Mouse (Mus musculus) embryonic facial prominence, embryonic 14.5 days (tissue): ENCODE results near the gene H2-Oa. TPM values are rescaled to one million over a fixed set of nuclear protein-coding genes. Genes with fewer than 3 reads are reported as not detected.

ENCODE experiments used
- ATAC-seq: fragments of 200-750 bp; cut with Nextera tagmentation; 2 replicates; pipeline ENCODE4 v1.8.0; 2017; ENCODE audit warnings: low read depth, moderate number of reproducible peaks, moderate TSS enrichment
- DNase-seq: peaks from one replicate; pipeline ENCODE4 v3.0.0-alpha.2; 2015; ENCODE audit warnings: low spot score
- H3K27ac ChIP-seq: fragments of 300-500 bp; sonication (generic); replicated peaks from 2 replicates; pipeline ENCODE4 v1.5.1; 2014; ENCODE audit warnings: low read depth, mild to moderate bottlenecking, low read length, moderate library complexity
- H3K27me3 ChIP-seq: fragments of 300-500 bp; sonication (generic); replicated peaks from 2 replicates; pipeline ENCODE4 v1.6.1; 2014; ENCODE audit warnings: low read length; ENCODE audit not compliant: control insufficient read depth, insufficient read depth
- H3K36me3 ChIP-seq: fragments of 300-500 bp; sonication (generic); 2 replicates; pipeline ENCODE4 v1.6.1; 2014; ENCODE audit warnings: low read length, mixed read lengths; ENCODE audit not compliant: control insufficient read depth, insufficient read depth
- H3K4me1 ChIP-seq: fragments of 300-500 bp; sonication (generic); 2 replicates; pipeline ENCODE4 v1.6.1; 2014; ENCODE audit warnings: antibody characterized with exemption, low read length; ENCODE audit not compliant: control insufficient read depth, insufficient read depth
- H3K4me2 ChIP-seq: fragments of 300-500 bp; sonication (generic); 2 replicates; pipeline ENCODE4 v1.6.1; 2014; ENCODE audit warnings: low read depth, mild to moderate bottlenecking, low read length, moderate library complexity, mixed read lengths
- H3K4me3 ChIP-seq: fragments of 300-500 bp; sonication (generic); 2 replicates; pipeline ENCODE4 v1.5.1; 2014; ENCODE audit warnings: low read depth, mild to moderate bottlenecking, low read length
- H3K9ac ChIP-seq: fragments of 300-500 bp; sonication (generic); 2 replicates; pipeline ENCODE4 v1.6.1; 2014; ENCODE audit warnings: low read depth, mild to moderate bottlenecking, low read length, moderate library complexity, mixed read lengths
- H3K9me3 ChIP-seq: fragments of 300-500 bp; sonication (generic); 2 replicates; pipeline ENCODE4 v1.6.1; 2016; ENCODE audit warnings: low read length; ENCODE audit not compliant: control insufficient read depth
- WGBS: fragments of 180-500 bp; shearing (Covaris S2); extraction: QIAGEN DNeasy Blood & Tissue Kit; methylation state at CpG from one replicate; pipeline ENCODE4 v1.1.7; 2014; 5-methylcytosine and 5-hydroxymethylcytosine counted together
- polyA plus RNA-seq: library from polyadenylated mRNA; unstranded; fragments of >200 nt; fragmentation: Nextera tagmentation; extraction: Ambion mirVana; gene quantifications from 2 replicates; pipeline ENCODE4 v1.2.1, GENCODE M21; 2014

Gene H2-Oa
- 0.36 and 0.76 TPM in 2 replicates for polyA plus RNA-seq

GRCm38 (mm10) chr17:34092197-34092875 lies at the start of gene H2-Oa:
Gene H2-Oa (plus strand): TSS chr17:34092340.
- Histone ChIP-seq H3K4me2 (no peak within 1 kb of the TSS), H3K4me1 (no peaks in the 10 kb centered on the region), H3K9me3 (no peaks in the 10 kb centered on the region), H3K27ac (no peak within 1 kb of the TSS), H3K27me3 (no peaks in the 10 kb centered on the region), H3K36me3 (no peaks in the 10 kb centered on the region), H3K9ac (no peak within 1 kb of the TSS), H3K4me3 (no peak within 1 kb of the TSS)
- 40% methylated on average over 11 of the region's 11 CpGs for WGBS
- no peak for ATAC-seq
- DNase-seq = no peak

- H3K9me3 ChIP-seq = peaks cover 12% of the 10 kb centered on the region; the same call in 1 of the 2 replicates
- no peaks in the 10 kb centered on the region; the same call in 1 of the 2 replicates for H3K4me1 ChIP-seq
- DNase-seq = no peak
- H3K4me3 ChIP-seq = no peak overlapping the region
- H3K36me3 ChIP-seq = no peaks in the 10 kb centered on the region
- H3K4me2 ChIP-seq = no peak overlapping the region
- no peak overlapping the region for H3K27ac ChIP-seq
- ATAC-seq = no peak
- 76% methylated on average over 14 of the region's 14 CpGs for WGBS
- no peak overlapping the region for H3K9ac ChIP-seq
- no peaks in the 10 kb centered on the region for H3K27me3 ChIP-seq
These were observed 46.2 kb upstream of the H2-Oa start for GRCm38 (mm10) chr17:34045941-34046340.

- ATAC-seq = no peak
- Histone ChIP-seq H3K27me3 (no peaks in the 10 kb centered on the region), H3K27ac (no peak overlapping the region), H3K9ac (no peak overlapping the region), H3K4me3 (no peak overlapping the region), H3K4me1 (no peaks in the 10 kb centered on the region), H3K9me3 (peaks cover 12% of the 10 kb centered on the region; the same call in 1 of the 2 replicates), H3K36me3 (no peaks in the 10 kb centered on the region), H3K4me2 (no peak overlapping the region)
- DNase-seq = no peak
- 91% methylated on average over 5 of the region's 5 CpGs for WGBS
These were observed 44.6 kb upstream of the H2-Oa start for GRCm38 (mm10) chr17:34047404-34048050.

- H3K27ac ChIP-seq = no peak overlapping the region
- WGBS = 72% methylated on average over 7 of the region's 7 CpGs
These were observed 34.9 kb upstream of the H2-Oa start for GRCm38 (mm10) chr17:34057224-34057623.

GRCm38 (mm10) chr17:34068864-34069263 lies 23.3 kb upstream of the H2-Oa start:
- no peak overlapping the region for H3K4me2 ChIP-seq
- 0 out of 2 replicates have a peak, but pooled peaks have one; percentile 39 for ATAC-seq

More at GRCm38 (mm10) chr17:34057224-34057623, 34.9 kb upstream of the H2-Oa start:
- H3K27me3 ChIP-seq = no peaks in the 10 kb centered on the region
- H3K9ac ChIP-seq = no peak overlapping the region
- H3K4me3 ChIP-seq = no peak overlapping the region
- H3K9me3 ChIP-seq = no peaks in the 10 kb centered on the region
- ATAC-seq (no peak), DNase-seq (no peak)
- H3K4me1 ChIP-seq = no peaks in the 10 kb centered on the region
- H3K4me2 ChIP-seq = no peak overlapping the region
- no peaks in the 10 kb centered on the region; the same call in 1 of the 2 replicates for H3K36me3 ChIP-seq

GRCm38 (mm10) chr17:34072091-34072490 lies 20.0 kb upstream of the H2-Oa start:
- DNase-seq (no peak), ATAC-seq (no peak)
- H3K9me3 ChIP-seq = no peaks in the 10 kb centered on the region
- H3K4me3 ChIP-seq = no peak overlapping the region
- no peak overlapping the region for H3K9ac ChIP-seq
- H3K36me3 ChIP-seq = no peaks in the 10 kb centered on the region
- peaks cover 9% of the 10 kb centered on the region for H3K27me3 ChIP-seq
- H3K27ac ChIP-seq = no peak overlapping the region
- WGBS = 74% methylated on average over 5 of the region's 5 CpGs
- H3K4me1 ChIP-seq = no peaks in the 10 kb centered on the region
- H3K4me2 ChIP-seq = no peak overlapping the region

More at GRCm38 (mm10) chr17:34068864-34069263, 23.3 kb upstream of the H2-Oa start:
- H3K9ac ChIP-seq = no peak overlapping the region
- 0 out of 2 replicates have a peak, but pooled peaks cover 3% of the 10 kb centered on the region for H3K36me3 ChIP-seq
- DNase-seq = peak; percentile 19
- no peak overlapping the region for H3K4me3 ChIP-seq
- WGBS = 51% methylated on average over 3 of the region's 3 CpGs
- H3K4me1 ChIP-seq = no peaks in the 10 kb centered on the region
- H3K9me3 ChIP-seq = no peaks in the 10 kb centered on the region
- no peaks in the 10 kb centered on the region for H3K27me3 ChIP-seq
- no peak overlapping the region for H3K27ac ChIP-seq

GRCm38 (mm10) chr17:34075271-34075670 lies 16.9 kb upstream of the H2-Oa start:
- peak; percentile 41 for DNase-seq
- Histone ChIP-seq H3K9me3 (no peaks in the 10 kb centered on the region), H3K27me3 (peaks cover 12% of the 10 kb centered on the region), H3K9ac (no peak overlapping the region), H3K27ac (no peak overlapping the region), H3K4me2 (no peak overlapping the region), H3K4me1 (no peaks in the 10 kb centered on the region), H3K36me3 (no peaks in the 10 kb centered on the region), H3K4me3 (no peak overlapping the region)
- no peak for ATAC-seq
- WGBS = 46% methylated on average over 7 of the region's 7 CpGs

GRCm38 (mm10) chr17:34077549-34077948 lies 14.6 kb upstream of the H2-Oa start:
- Histone ChIP-seq H3K27ac (no peak overlapping the region), H3K9me3 (no peaks in the 10 kb centered on the region), H3K27me3 (peaks cover 12% of the 10 kb centered on the region), H3K36me3 (no peaks in the 10 kb centered on the region), H3K9ac (no peak overlapping the region), H3K4me3 (no peak overlapping the region), H3K4me1 (no peaks in the 10 kb centered on the region), H3K4me2 (no peak overlapping the region)
- WGBS = 1% methylated on average over 9 of the region's 9 CpGs
- DNase-seq = peak; percentile 80
- ATAC-seq = no peak
